Mouse (Mus musculus) cortical plate, adult 2 months (tissue): ENCODE measurements around the gene Elf2.

ENCODE experiments used
- CTCF ChIP-seq: fragments of 200-500 bp; IDR thresholded peaks from 2 replicates; pipeline ENCODE4 v1.5.1; 2011; ENCODE audit warnings: mild to moderate bottlenecking, control low read depth, low read length; ENCODE audit not compliant: insufficient read depth; ENCODE audit errors: extremely low read depth
- POLR2A ChIP-seq: fragments of 200-500 bp; IDR thresholded peaks from 2 replicates; pipeline ENCODE4 v1.6.1; 2011; ENCODE audit warnings: mild to moderate bottlenecking, low read length, control low read depth; ENCODE audit not compliant: insufficient read depth; ENCODE audit errors: extremely low read depth

- TF ChIP-seq POLR2A (no peak), CTCF (no peak)
Observed at GRCm38 (mm10) chr3:51249866-51250265, 90.6 kb downstream of the Elf2 start.
